Mouse (Mus musculus) small intestine, adult 2 months (tissue): ENCODE data around the gene Thap12. TPM values are rescaled to one million over a fixed set of nuclear protein-coding genes. Genes with fewer than 3 reads are reported as not detected.
A peak's percentile ranks its signal among the peaks of the same experiment; 100 is the strongest.

Source experiments
- H3K27ac ChIP-seq: fragments of 200-500 bp; 2 replicates; pipeline ENCODE4 v1.5.1; 2012; ENCODE audit warnings: low read depth, low read length, control low read depth, inconsistent platforms; ENCODE audit not compliant: insufficient read depth
- H3K27me3 ChIP-seq: fragments of 200-500 bp; 2 replicates; pipeline ENCODE4 v1.6.1; 2012; ENCODE audit warnings: mild to moderate bottlenecking, moderate library complexity, low read length, inconsistent platforms; ENCODE audit not compliant: control insufficient read depth, insufficient read depth
- H3K36me3 ChIP-seq: fragments of 200-500 bp; 2 replicates; pipeline ENCODE4 v1.6.1; 2012; ENCODE audit warnings: mild to moderate bottlenecking, low read length, control low read depth, inconsistent platforms; ENCODE audit not compliant: control insufficient read depth, insufficient read depth
- H3K4me1 ChIP-seq: fragments of 200-500 bp; 2 replicates; pipeline ENCODE4 v1.6.1; 2012; ENCODE audit warnings: low read length, inconsistent platforms, mixed read lengths; ENCODE audit not compliant: control insufficient read depth, insufficient read depth, insufficient read length
- H3K4me3 ChIP-seq: fragments of 200-500 bp; 2 replicates; pipeline ENCODE4 v1.5.1; 2012; ENCODE audit warnings: low read depth, mild to moderate bottlenecking, control low read depth, inconsistent platforms, low read length, moderate library complexity
- CTCF ChIP-seq: fragments of 200-500 bp; IDR thresholded peaks from 2 replicates; pipeline ENCODE4 v1.5.1; 2012; ENCODE audit warnings: low read depth, mild to moderate bottlenecking, control low read depth, inconsistent platforms, low read length, moderate library complexity, mixed read lengths; ENCODE audit not compliant: insufficient replicate concordance, insufficient read length; ENCODE audit errors: extremely low read depth
- POLR2A ChIP-seq: fragments of 200-500 bp; IDR thresholded peaks from 2 replicates; pipeline ENCODE4 v1.6.1; 2012; ENCODE audit warnings: low read depth, mild to moderate bottlenecking, control low read depth, inconsistent platforms, low read length, moderate library complexity
- WGBS: fragments of 180-500 bp; shearing (Covaris S2); methylation state at CpG from one replicate; pipeline ENCODE4 v1.1.7; 2018; 5-methylcytosine and 5-hydroxymethylcytosine counted together
- polyA plus RNA-seq: library from polyadenylated mRNA; depleted of rRNA; stranded (reverse); fragments of >200 nt; gene quantifications from 2 replicates; pipeline ENCODE4 v1.2.3, GENCODE M21; 2012

The Thap12 gene
- polyA plus RNA-seq, 1 experiment = 3.3 TPM

DNA sequence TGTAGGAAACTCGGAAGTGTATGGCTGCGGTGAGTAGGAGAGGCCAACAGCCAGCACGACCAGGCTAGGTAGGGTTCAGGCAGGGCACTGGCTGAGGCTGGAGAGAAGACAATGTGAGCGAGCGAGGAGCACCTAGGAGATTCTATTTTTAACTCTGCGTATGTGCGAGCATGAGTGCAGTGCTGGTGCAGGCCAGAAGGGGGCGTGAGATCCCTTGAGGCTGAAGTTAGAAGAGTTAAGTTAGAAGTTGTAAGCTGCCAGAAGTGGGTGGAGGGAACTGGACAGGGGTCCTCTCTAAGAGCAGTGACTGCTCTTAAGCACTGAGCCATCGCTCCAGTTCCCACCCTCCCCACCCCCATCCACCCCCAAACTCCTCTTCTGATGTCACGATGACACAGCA is 20.1 kb upstream of the Thap12 start:
- no peaks in the 10 kb centered on the region for H3K36me3 ChIP-seq
- no peak overlapping the region for H3K4me3 ChIP-seq
- no peak for TF ChIP-seq POLR2A
- TF ChIP-seq CTCF = peak; percentile 19; the same call in 1 of the 2 replicates
- 92% methylated on average over 10 of the region's 10 CpGs for WGBS
- no peak overlapping the region for H3K27ac ChIP-seq
- no peaks in the 10 kb centered on the region for H3K27me3 ChIP-seq
- H3K4me1 ChIP-seq = no peaks in the 10 kb centered on the region

DNA sequence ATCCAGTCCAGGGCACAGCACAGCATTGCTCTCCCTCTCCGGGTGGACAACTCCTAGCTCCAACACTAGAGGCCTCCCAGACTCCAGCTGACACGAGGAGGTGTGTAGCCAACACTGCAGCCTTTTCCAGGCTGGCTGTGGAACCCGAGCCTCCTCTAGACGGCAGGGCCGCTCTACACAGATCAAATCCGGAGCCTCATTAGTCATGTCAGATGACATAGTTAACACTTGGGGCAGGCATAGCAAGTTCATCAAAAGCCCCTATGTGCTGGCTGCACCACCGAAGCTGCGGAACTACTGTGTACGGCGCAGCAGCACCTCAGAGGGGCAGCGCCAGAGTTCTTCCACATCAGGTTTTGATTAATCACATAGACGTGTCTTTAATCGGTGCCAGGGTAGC is 17.0 kb upstream of the Thap12 start:
- no peaks in the 10 kb centered on the region for H3K27me3 ChIP-seq
- H3K4me3 ChIP-seq = no peak overlapping the region
- H3K36me3 ChIP-seq = no peaks in the 10 kb centered on the region
- 0 out of 2 replicates have a peak, but pooled peaks have one; percentile 17 for TF ChIP-seq CTCF
- no peak for TF ChIP-seq POLR2A
- H3K4me1 ChIP-seq = peaks cover 1% of the 10 kb centered on the region; the same call in 1 of the 2 replicates
- WGBS = 39% methylated on average over 13 of the region's 13 CpGs
- no peak overlapping the region for H3K27ac ChIP-seq

DNA sequence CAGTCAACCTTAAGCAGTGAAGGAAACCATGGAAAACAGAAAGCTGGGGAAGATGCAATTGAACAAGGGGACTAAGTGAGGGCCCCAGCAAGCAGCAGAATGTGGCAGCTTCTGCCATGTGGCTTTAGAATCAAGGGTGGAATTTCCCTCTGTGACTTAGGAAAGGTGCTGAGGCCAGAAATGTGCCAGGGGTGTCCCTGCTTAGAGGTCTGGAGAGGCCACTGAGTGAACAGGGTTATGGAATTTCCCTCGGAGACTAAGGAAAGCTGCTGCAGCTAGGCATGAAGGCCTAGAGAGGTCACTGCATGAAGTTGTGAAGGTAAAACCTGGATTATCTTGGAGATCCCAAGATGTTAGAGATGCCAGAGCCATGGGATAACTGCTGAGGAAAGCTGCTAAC is 12.8 kb upstream of the Thap12 start:
- Histone ChIP-seq H3K27me3 (no peaks in the 10 kb centered on the region), H3K36me3 (no peaks in the 10 kb centered on the region), H3K27ac (no peak overlapping the region), H3K4me1 (peaks cover 6% of the 10 kb centered on the region; the same call in 1 of the 2 replicates), H3K4me3 (no peak overlapping the region)
- WGBS = 89% methylated on average over 1 of the region's 1 CpGs
- TF ChIP-seq POLR2A (no peak), CTCF (no peak)

DNA sequence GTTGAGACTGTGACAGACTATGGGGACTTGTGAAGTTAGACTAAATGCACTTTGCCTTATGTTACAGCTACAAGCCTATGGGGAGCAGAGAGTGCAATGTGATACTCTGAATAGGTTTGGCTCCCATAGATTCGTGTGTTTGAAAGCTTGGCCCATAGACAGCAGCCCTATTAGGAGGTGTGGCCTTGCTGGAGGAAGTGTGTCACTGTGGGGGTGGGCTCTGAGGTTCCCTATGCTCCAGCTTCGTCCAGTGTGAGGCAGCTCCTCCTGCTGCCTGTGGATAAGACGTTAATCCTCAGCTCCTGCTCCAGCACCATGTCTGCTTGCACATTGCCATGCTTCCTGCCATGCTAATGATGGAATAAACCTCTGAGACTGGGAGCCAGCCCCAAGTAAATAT is 12.1 kb upstream of the Thap12 start:
- WGBS = 17% methylated on average over 3 of the region's 3 CpGs
- no peak for TF ChIP-seq POLR2A
- Histone ChIP-seq H3K27me3 (no peaks in the 10 kb centered on the region), H3K4me1 (peaks cover 6% of the 10 kb centered on the region; the same call in 1 of the 2 replicates), H3K36me3 (no peaks in the 10 kb centered on the region), H3K27ac (peak overlapping the region; percentile 59), H3K4me3 (no peak overlapping the region)

DNA sequence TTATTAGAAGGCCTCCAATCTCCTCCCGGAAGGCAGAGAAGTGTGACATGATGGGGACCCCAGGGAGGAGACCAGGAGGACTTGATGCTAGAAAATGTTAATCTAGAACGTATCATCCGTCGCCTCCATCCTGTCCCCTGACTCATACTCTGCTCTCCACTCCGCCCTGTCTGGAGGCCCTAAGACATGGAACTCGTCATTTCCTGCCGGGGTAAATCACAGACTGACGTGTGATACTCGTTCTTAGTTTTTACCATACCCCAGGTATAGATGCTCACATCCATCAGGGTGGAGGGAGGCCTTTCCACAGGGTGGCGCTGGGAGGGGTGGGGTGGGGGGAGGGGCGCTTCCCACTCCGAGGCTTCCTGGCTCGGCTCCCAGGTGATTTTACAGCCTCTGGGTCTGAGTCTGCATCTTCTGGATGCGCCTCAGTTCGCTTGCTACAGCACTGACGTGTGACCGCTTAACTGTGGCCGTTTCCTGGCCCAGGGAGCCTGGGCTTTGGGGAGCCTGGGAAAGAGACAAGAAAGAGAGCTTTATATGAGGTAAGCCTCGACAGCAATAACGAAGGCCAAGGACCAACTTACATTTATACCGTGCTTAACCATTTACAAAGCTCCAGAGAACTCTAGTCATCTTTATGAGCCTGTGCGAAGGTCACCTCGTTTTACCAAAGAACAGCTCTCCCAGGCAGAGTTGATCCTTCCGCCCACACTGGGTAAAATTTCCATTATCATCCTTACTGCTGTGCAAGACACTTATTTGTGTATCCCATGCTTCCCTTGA is 9.9 kb upstream of the Thap12 start:
- peaks cover 6% of the 10 kb centered on the region; the same call in 1 of the 2 replicates for H3K4me1 ChIP-seq
- TF ChIP-seq CTCF (no peak), POLR2A (no peak)
- no peaks in the 10 kb centered on the region for H3K27me3 ChIP-seq
- H3K4me3 ChIP-seq = peak overlapping the region; percentile 50
- H3K36me3 ChIP-seq = no peaks in the 10 kb centered on the region
- H3K27ac ChIP-seq = peak overlapping the region; percentile 90
- WGBS = 20% methylated on average over 24 of the region's 24 CpGs

DNA sequence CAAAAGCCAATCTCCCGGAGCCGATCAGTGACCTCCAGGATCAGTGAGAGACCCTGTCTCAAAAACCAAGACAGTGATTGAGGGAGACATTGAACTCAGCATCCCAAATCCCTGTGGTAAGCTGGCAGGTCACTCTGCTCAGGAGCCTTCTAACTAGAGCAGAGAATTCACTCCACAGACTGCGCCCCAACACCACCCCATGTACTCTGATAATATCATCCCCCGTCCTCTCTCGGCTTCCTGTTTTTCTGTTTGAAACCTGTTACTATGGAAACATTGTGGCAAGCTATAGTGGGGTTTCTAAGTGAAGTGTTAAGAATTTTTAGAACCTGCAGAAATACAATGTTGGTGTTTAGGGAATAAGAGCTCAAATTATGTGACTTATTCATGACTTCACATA is 8.9 kb upstream of the Thap12 start:
- H3K36me3 ChIP-seq = no peaks in the 10 kb centered on the region
- H3K27ac ChIP-seq = no peak overlapping the region
- peaks cover 6% of the 10 kb centered on the region; the same call in 1 of the 2 replicates for H3K4me1 ChIP-seq
- no peak for TF ChIP-seq POLR2A
- TF ChIP-seq CTCF = no peak
- 78% methylated on average over 5 of the region's 5 CpGs for WGBS
- no peaks in the 10 kb centered on the region for H3K27me3 ChIP-seq
- H3K4me3 ChIP-seq = no peak overlapping the region

DNA sequence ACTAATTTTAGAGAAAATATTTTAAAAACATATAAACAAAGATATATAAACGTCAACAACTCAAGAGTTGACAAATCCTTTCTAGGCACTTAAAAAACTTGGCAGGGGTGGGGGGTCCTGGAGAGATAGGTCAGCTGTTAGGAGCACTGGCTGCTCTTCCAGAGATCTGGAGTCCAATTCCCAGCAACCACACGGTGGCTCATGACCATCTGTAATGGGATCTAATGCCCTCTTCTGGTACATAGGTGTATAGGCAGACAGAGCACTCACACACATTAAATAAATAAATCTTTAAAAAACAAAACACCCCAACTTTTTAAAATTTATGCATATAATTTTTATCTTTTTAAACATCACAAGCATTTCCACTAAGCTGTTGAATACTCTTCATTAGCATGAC is 5.4 kb upstream of the Thap12 start:
- Histone ChIP-seq H3K27ac (no peak overlapping the region), H3K4me1 (peaks cover 6% of the 10 kb centered on the region; the same call in 1 of the 2 replicates), H3K27me3 (no peaks in the 10 kb centered on the region), H3K36me3 (no peaks in the 10 kb centered on the region), H3K4me3 (no peak overlapping the region)
- WGBS = 22% methylated on average over 2 of the region's 2 CpGs
- TF ChIP-seq CTCF = peak; percentile 56; the same call in 1 of the 2 replicates
- no peak for TF ChIP-seq POLR2A
